Mouse (Mus musculus) hindbrain, embryonic 11.5 days (tissue): ENCODE data around the gene Gbp3. TPM values are rescaled to one million over a fixed set of nuclear protein-coding genes. Genes with fewer than 3 reads are reported as not detected.

Experiments
- ATAC-seq: fragments of 200-750 bp; cut with Nextera tagmentation; 2 replicates; pipeline ENCODE4 v1.8.0; 2017; ENCODE audit warnings: mild to moderate bottlenecking, moderate TSS enrichment, moderate library complexity; ENCODE audit not compliant: low FRiP score
- DNase-seq: peaks from one replicate; pipeline ENCODE4 v3.0.0-alpha.2; 2015; ENCODE audit warnings: low spot score
- H3K27ac ChIP-seq: fragments of 300-500 bp; sonication (generic); 2 replicates; pipeline ENCODE4 v1.5.1; 2014; ENCODE audit warnings: mild to moderate bottlenecking, low read depth, low read length
- H3K27me3 ChIP-seq: fragments of 300-500 bp; sonication (generic); 2 replicates; pipeline ENCODE4 v1.6.1; 2014; ENCODE audit warnings: mild to moderate bottlenecking, low read length, moderate library complexity, mixed read lengths; ENCODE audit not compliant: control insufficient read depth, insufficient read depth
- H3K36me3 ChIP-seq: fragments of 300-500 bp; sonication (generic); 2 replicates; pipeline ENCODE4 v1.6.1; 2014; ENCODE audit warnings: mild to moderate bottlenecking, low read length, moderate library complexity, mixed read lengths; ENCODE audit not compliant: control insufficient read depth, insufficient read depth
- H3K4me1 ChIP-seq: fragments of 300-500 bp; sonication (generic); replicated peaks from 2 replicates; pipeline ENCODE4 v1.6.1; 2014; ENCODE audit warnings: low read length, mixed read lengths; ENCODE audit not compliant: control insufficient read depth, insufficient read depth
- H3K4me2 ChIP-seq: fragments of 300-500 bp; sonication (generic); replicated peaks from 2 replicates; pipeline ENCODE4 v1.6.1; 2014; ENCODE audit warnings: mild to moderate bottlenecking, low read depth, low read length
- H3K4me3 ChIP-seq: fragments of 300-500 bp; sonication (generic); 2 replicates; pipeline ENCODE4 v1.5.1; 2014; ENCODE audit warnings: low read depth, low read length
- H3K9ac ChIP-seq: fragments of 300-500 bp; sonication (generic); 2 replicates; pipeline ENCODE4 v1.6.1; 2014; ENCODE audit warnings: low read depth, low read length
- H3K9me3 ChIP-seq: fragments of 300-500 bp; sonication (generic); 2 replicates; pipeline ENCODE4 v1.6.1; 2016; ENCODE audit warnings: low read length; ENCODE audit not compliant: control insufficient read depth
- WGBS: fragments of 180-500 bp; shearing (Covaris S2); extraction: QIAGEN DNeasy Blood & Tissue Kit; methylation state at CpG from one replicate; pipeline ENCODE4 v1.1.7; 2014; 5-methylcytosine and 5-hydroxymethylcytosine counted together
- polyA plus RNA-seq: library from polyadenylated mRNA; unstranded; fragments of >200 nt; fragmentation: Nextera tagmentation; extraction: Ambion mirVana; gene quantifications from 2 replicates; pipeline ENCODE4 v1.2.1, GENCODE M21; 2014

Gbp3 gene
- polyA plus RNA-seq, 1 experiment from 2014 or later: 0.97 TPM

- H3K9me3 ChIP-seq: no peaks in the 10 kb centered on the region
- H3K9ac ChIP-seq: no peak overlapping the region
- no peaks in the 10 kb centered on the region for H3K27me3 ChIP-seq
- no peak for ATAC-seq
- H3K27ac ChIP-seq: no peak overlapping the region
- no peaks in the 10 kb centered on the region for H3K4me1 ChIP-seq
- no peaks in the 10 kb centered on the region for H3K36me3 ChIP-seq
- no peak overlapping the region for H3K4me2 ChIP-seq
- no peak overlapping the region for H3K4me3 ChIP-seq
- DNase-seq: no peak
Observed at GRCm38 (mm10) chr3:142601675-142602074, 41.8 kb downstream of the Gbp3 start.

GRCm38 (mm10) chr3:142618658-142619057, 58.8 kb downstream of the Gbp3 start:
- Histone ChIP-seq H3K9ac (no peak overlapping the region), H3K4me2 (no peak overlapping the region), H3K27me3 (no peaks in the 10 kb centered on the region), H3K4me1 (no peaks in the 10 kb centered on the region), H3K36me3 (no peaks in the 10 kb centered on the region), H3K4me3 (no peak overlapping the region), H3K27ac (no peak overlapping the region), H3K9me3 (no peaks in the 10 kb centered on the region)
- WGBS: 87% methylated on average over 3 of the region's 3 CpGs
- ATAC-seq (no peak), DNase-seq (no peak)

- no peak overlapping the region for H3K9ac ChIP-seq
- H3K9me3 ChIP-seq: no peaks in the 10 kb centered on the region
- H3K4me2 ChIP-seq: no peak overlapping the region
- no peak overlapping the region for H3K27ac ChIP-seq
- DNase-seq: no peak
- no peak for ATAC-seq
- no peaks in the 10 kb centered on the region for H3K4me1 ChIP-seq
- 26% methylated on average over 1 of the region's 1 CpGs for WGBS
- H3K36me3 ChIP-seq: no peaks in the 10 kb centered on the region
- no peak overlapping the region for H3K4me3 ChIP-seq
- H3K27me3 ChIP-seq: no peaks in the 10 kb centered on the region
Observed at GRCm38 (mm10) chr3:142619606-142620005, 59.8 kb downstream of the Gbp3 start.

DNA sequence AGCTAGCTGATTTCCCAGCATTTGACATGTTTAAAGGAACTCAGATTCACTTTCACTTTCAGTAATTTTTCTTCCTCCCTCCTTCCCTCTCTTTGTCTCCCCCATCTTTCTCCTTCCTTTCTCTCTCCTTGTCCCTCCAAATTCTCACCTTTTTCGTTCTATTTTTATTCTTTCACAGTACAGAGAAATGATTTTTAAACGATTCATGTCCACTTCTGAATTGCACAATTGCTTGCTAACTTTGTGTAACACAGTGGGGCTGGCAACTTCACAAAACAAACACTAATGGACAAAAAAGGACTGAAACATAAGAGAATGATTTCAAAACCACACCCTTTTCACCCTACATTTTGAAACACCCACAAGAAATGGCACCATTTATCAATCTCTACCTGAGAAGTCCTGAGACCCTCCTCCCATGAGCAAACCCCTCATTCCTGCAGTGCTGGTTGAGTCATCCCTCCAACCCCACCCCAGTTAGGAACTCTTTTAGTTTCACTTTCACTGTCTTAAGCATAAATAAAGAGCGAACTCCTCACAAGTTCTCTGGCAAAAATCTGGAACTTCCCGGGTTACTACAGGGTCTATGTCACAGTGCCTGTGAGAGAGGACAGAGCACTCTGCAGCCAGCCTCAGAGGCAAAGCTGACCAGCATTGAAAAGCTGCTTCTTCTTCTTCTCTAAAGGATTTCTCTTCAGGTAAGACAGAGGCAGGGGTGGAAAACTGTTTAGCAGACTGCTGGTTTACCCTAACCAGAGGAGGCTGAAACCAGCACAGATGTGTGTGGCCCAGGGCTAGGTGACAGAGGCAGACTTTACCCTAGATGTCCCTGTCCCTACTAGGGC, 60.5 kb downstream of the Gbp3 start, which contains the start of gene Gbp2:
Gbp2 (plus strand) TSS at position 492 of the 845 bp plus-strand sequence.
- no peak within 1 kb of the TSS for H3K9ac ChIP-seq
- 79% methylated on average over 4 of the region's 4 CpGs for WGBS
- H3K9me3 ChIP-seq: no peaks in the 10 kb centered on the region
- H3K27me3 ChIP-seq: no peaks in the 10 kb centered on the region
- no peak within 1 kb of the TSS for H3K4me2 ChIP-seq
- H3K4me1 ChIP-seq: no peaks in the 10 kb centered on the region
- no peaks in the 10 kb centered on the region for H3K36me3 ChIP-seq
- ATAC-seq (no peak), DNase-seq (no peak)
- no peak within 1 kb of the TSS for H3K27ac ChIP-seq
- no peak within 1 kb of the TSS for H3K4me3 ChIP-seq

DNA sequence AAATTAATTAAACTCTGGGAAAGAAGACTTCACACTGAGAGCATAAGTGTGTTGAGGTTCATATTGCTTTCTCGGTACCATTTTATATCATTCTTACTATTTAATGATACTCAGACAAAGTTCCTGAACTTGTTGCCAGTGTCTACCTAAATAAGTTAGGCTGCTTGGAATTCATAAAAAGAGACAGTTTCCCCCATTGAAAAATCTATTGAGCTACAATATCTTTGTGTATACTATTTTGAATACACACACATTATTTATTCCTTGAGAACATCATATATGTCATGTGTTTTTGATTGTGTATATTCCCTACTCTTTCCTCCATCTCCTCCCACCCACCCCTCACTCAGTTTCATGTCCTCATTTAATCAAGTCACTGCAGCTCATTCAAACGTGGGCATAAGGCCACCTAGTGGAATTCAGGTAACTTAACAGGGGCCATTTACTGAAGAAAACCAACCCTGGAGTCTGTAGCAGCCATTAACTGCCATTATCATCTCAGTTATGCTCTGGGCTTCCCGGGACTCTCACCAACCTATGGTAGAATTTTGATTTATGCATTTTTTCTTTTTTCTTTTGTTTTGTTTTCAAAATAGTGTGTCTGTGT, 61.2 kb downstream of the Gbp3 start:
- 54% methylated on average over 3 of the region's 3 CpGs for WGBS
- Histone ChIP-seq H3K4me1 (no peaks in the 10 kb centered on the region), H3K4me3 (no peak overlapping the region), H3K4me2 (no peak overlapping the region), H3K27me3 (no peaks in the 10 kb centered on the region), H3K36me3 (no peaks in the 10 kb centered on the region), H3K9me3 (no peaks in the 10 kb centered on the region), H3K9ac (no peak overlapping the region), H3K27ac (no peak overlapping the region)
- ATAC-seq: no peak
- DNase-seq: no peak

Other genes starting within 250 kb of the Gbp3 start
- 20.4 and 21.8 TPM in 2 replicates for gene Pdlim5, start 164.3 kb upstream of the Gbp3 start, polyA plus RNA-seq
- 0.19 TPM in 1 of 2 replicates, not detected in the other for gene Gbp5, start 66.0 kb upstream of the Gbp3 start, polyA plus RNA-seq
- gene Gbp7, start 29.7 kb upstream of the Gbp3 start, polyA plus RNA-seq: 1.5 and 2.3 TPM in 2 replicates
- not detected in 2 replicates for gene Gbp2b, start 34.8 kb downstream of the Gbp3 start, polyA plus RNA-seq
- gene Gbp2, start 60.6 kb downstream of the Gbp3 start, polyA plus RNA-seq: 0.19 and 0.35 TPM in 2 replicates
- 12.1 and 13.4 TPM in 2 replicates for gene Kyat3, start 141.0 kb downstream of the Gbp3 start, polyA plus RNA-seq
- 107 and 108 TPM in 2 replicates for gene Gtf2b, start 205.0 kb downstream of the Gbp3 start, polyA plus RNA-seq